Mouse (Mus musculus) C2C12 (cell line): ENCODE results near the gene Apc2.

Experiments
- CTCF ChIP-seq: IDR thresholded peaks from one replicate; pipeline ENCODE4 v1.5.1; 2011; ENCODE audit not compliant: control insufficient read depth, insufficient read depth, insufficient read length
- MAX ChIP-seq: IDR thresholded peaks from one replicate; pipeline ENCODE4 v1.6.1; 2011; ENCODE audit warnings: mild to moderate bottlenecking, control low read depth
- MYOG ChIP-seq: IDR thresholded peaks from one replicate; pipeline ENCODE4 v1.6.1; 2011; ENCODE audit not compliant: control insufficient read depth, insufficient read length; ENCODE audit errors: extremely low read depth
- USF1 ChIP-seq: IDR thresholded peaks from one replicate; pipeline ENCODE4 v1.6.1; 2011; ENCODE audit warnings: low read depth, mild to moderate bottlenecking, control low read depth, moderate library complexity

- TF ChIP-seq MAX (no peak), MYOG (no peak), USF1 (no peak), CTCF (no peak)
Measured at GRCm38 (mm10) chr10:80351896-80352295, 56.1 kb downstream of the Apc2 start.
